Mouse (Mus musculus): ENCODE measurements at regions not wholly inside any gene's neighbourhood (a gene's known extent, or its start where the extent isn't known, plus 50 kb on each side); places are given as distances from the start of the nearest gene placed in this dataset.

- H3K79me2 ChIP-seq (replicated peaks; ENCODE audit: control insufficient read depth, extremely low read depth, insufficient read depth, poor library complexity, severe bottlenecking) = no peaks in the 10 kb centered on the region
- peaks cover 73% of the 10 kb centered on the region for H3K9me3 ChIP-seq (replicated peaks; ENCODE audit: low read length)
- DNase-seq (ENCODE audit: extremely low read depth) = no peak
- H3K4me2 ChIP-seq (ENCODE audit: insufficient read depth, low read depth, poor library complexity, severe bottlenecking) = no peak overlapping the region
- in situ Hi-C loops (cut with MboI; ENCODE audit: low pct_ligation_motif_present, low pct_unique_long_range_greater_than_20kb, low sequenced_read_pairs) = no loop called here
- H3K4me1 ChIP-seq (ENCODE audit: control insufficient read depth in 1 of 2, insufficient read depth in 2 of 2) = no peaks in the 10 kb centered on the region
- no peaks in the 10 kb centered on the region for H3K27me3 ChIP-seq (replicated peaks)
- H3K27ac ChIP-seq (ENCODE audit: insufficient read depth, low read depth) = no peak overlapping the region
- TF ChIP-seq ZKSCAN1 (IDR thresholded peaks at IDR 0.05; ENCODE audit: borderline replicate concordance, low read depth, low read length) (no peak), MAFK (IDR thresholded peaks at IDR 0.05; ENCODE audit: insufficient replicate concordance, low read length) (no peak), MEF2A (IDR thresholded peaks at IDR 0.05; ENCODE audit: borderline replicate concordance, low read depth, low read length) (no peak)
- dilution Hi-C loops (cut with MboI; ENCODE audit: extremely low pct_ligation_motif_present, extremely low pct_unique_long_range_greater_than_20kb, low sequenced_read_pairs) = no loop called here
- no peak overlapping the region for H3K4me3 ChIP-seq (replicated peaks in 1 of 3; ENCODE audit: low read depth in 2 of 3, low read length in 2 of 3, poor library complexity in 1 of 3)
- H3K9ac ChIP-seq (ENCODE audit: insufficient read depth, low read depth) = no peak overlapping the region
- no peaks in the 10 kb centered on the region for H3K36me3 ChIP-seq (replicated peaks in 1 of 2; ENCODE audit: control insufficient read depth in 1 of 2, insufficient read depth in 1 of 2, low read length in 1 of 2)
Observed at GRCm38 (mm10) chr13:58747685-58748084, 58.7 kb upstream of the Ntrk2 start.

DNA sequence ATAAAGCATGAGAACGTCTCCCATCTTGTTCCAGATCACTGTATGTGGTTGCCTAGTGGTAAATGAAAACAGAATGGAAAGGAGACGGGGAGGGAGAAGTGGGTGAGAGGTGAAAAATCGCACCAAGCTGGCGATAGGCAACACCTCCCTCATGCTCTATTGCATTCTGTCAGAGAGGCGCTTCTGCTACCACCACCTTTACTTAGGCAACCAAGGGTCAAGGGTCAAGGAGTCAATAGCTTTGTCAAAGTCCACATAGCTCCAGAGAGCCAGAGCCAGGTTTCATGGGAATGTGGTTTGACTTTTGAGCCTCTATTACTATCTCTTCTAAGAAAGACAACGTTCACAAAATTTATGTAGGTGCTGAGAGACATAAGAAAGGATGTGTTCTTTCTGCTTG is 50.2 kb upstream of the Ntrk2 start:
- H3K27me3 ChIP-seq (replicated peaks) = no peaks in the 10 kb centered on the region
- H3K4me3 ChIP-seq (replicated peaks in 1 of 3; ENCODE audit: low read depth in 2 of 3, low read length in 2 of 3, poor library complexity in 1 of 3) = no peak overlapping the region
- H3K27ac ChIP-seq (ENCODE audit: insufficient read depth, low read depth) = no peak overlapping the region
- dilution Hi-C loops (cut with MboI; ENCODE audit: extremely low pct_ligation_motif_present, extremely low pct_unique_long_range_greater_than_20kb, low sequenced_read_pairs) (no loop called here), in situ Hi-C loops (cut with MboI; ENCODE audit: low pct_ligation_motif_present, low pct_unique_long_range_greater_than_20kb, low sequenced_read_pairs) (no loop called here)
- no peak overlapping the region for H3K9ac ChIP-seq (ENCODE audit: insufficient read depth, low read depth)
- TF ChIP-seq CTCF (conservative IDR thresholded peaks at IDR 0.05 in 1 of 2, IDR thresholded peaks at IDR 0.05 in 1 of 2; ENCODE audit: low read depth in 2 of 2, low read length in 2 of 2) (no peak), MAZ (IDR thresholded peaks at IDR 0.05; ENCODE audit: low read depth, low read length) (no peak), ZNF384 (IDR thresholded peaks at IDR 0.05; ENCODE audit: low read depth, low read length) (no peak), USF2 (conservative IDR thresholded peaks at IDR 0.05; ENCODE audit: low read depth, low read length) (no peak), ZC3H11A (IDR thresholded peaks at IDR 0.05; ENCODE audit: low read depth, low read length) (no peak)
- H3K36me3 ChIP-seq (replicated peaks in 1 of 2; ENCODE audit: control insufficient read depth in 1 of 2, insufficient read depth in 1 of 2, low read length in 1 of 2) = no peaks in the 10 kb centered on the region
- H3K9me3 ChIP-seq (replicated peaks; ENCODE audit: low read length) = peaks cover 82% of the 10 kb centered on the region
- no peaks in the 10 kb centered on the region for H3K79me2 ChIP-seq (replicated peaks; ENCODE audit: control insufficient read depth, extremely low read depth, insufficient read depth, poor library complexity, severe bottlenecking)
- H3K4me1 ChIP-seq (ENCODE audit: control insufficient read depth in 1 of 2, insufficient read depth in 2 of 2) = no peaks in the 10 kb centered on the region
- H3K4me2 ChIP-seq (ENCODE audit: insufficient read depth, low read depth, poor library complexity, severe bottlenecking) = no peak overlapping the region
- no peak for DNase-seq (ENCODE audit: extremely low read depth)
